Mouse (Mus musculus) olfactory bulb, adult 2 months (tissue): ENCODE measurements at regions not wholly inside any gene's neighbourhood (a gene's known extent, or its start where the extent isn't known, plus 50 kb on each side); places are given as distances from the start of the nearest gene placed in this dataset.

Experiments used
- CTCF ChIP-seq: fragments of 200-500 bp; IDR thresholded peaks from 2 replicates; pipeline ENCODE4 v1.5.1; 2012; ENCODE audit warnings: low read depth, mild to moderate bottlenecking, low read length, moderate library complexity; ENCODE audit not compliant: insufficient read depth
- POLR2A ChIP-seq: fragments of 200-500 bp; IDR thresholded peaks from 2 replicates; pipeline ENCODE4 v1.6.1; 2012; ENCODE audit warnings: mild to moderate bottlenecking, low read depth, low read length, moderate library complexity; ENCODE audit not compliant: insufficient read depth

DNA sequence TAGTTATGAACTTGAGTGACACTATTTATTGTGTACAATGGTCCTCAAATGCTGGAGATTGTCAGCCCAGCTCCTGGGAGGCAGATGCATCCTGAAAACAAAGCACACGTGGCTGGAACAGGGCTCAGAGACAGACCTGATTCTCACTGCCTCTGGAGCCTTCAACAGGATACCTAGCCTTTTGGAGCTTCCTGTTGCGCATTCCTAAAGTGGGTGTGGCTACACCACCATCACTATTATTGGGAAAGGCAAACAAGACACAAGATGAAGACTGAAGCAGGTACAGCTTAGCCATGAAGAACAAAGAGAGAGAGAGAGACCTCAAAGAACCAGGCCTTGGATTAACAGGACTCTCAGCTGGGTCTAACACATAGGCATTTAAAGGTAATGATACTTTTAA is 158.2 kb downstream of the Utp6 start:
- TF ChIP-seq CTCF (no peak), POLR2A (no peak)
